Mouse (Mus musculus) stomach, embryonic 15.5 days (tissue): ENCODE measurements around the gene Ccl4. TPM values are rescaled to one million over a fixed set of nuclear protein-coding genes. Genes with fewer than 3 reads are reported as not detected.

ENCODE experiments used
- ATAC-seq: fragments of 200-750 bp; cut with Nextera tagmentation; 2 replicates; pipeline ENCODE4 v1.8.0; 2017; ENCODE audit warnings: low read depth, moderate number of reproducible peaks, moderate TSS enrichment; ENCODE audit not compliant: insufficient read depth, low FRiP score
- H3K27ac ChIP-seq: fragments of 300-500 bp; sonication (generic); 2 replicates; pipeline ENCODE4 v1.5.1; 2015; ENCODE audit warnings: mild to moderate bottlenecking, inconsistent platforms
- H3K27me3 ChIP-seq: fragments of 300-500 bp; sonication (generic); replicated peaks from 2 replicates; pipeline ENCODE4 v1.6.1; 2015; ENCODE audit warnings: inconsistent platforms
- H3K36me3 ChIP-seq: fragments of 300-500 bp; sonication (generic); 2 replicates; pipeline ENCODE4 v1.6.1; 2015; ENCODE audit warnings: inconsistent platforms
- H3K4me1 ChIP-seq: fragments of 300-500 bp; sonication (generic); 2 replicates; pipeline ENCODE4 v1.6.1; 2015; ENCODE audit warnings: inconsistent platforms
- H3K4me2 ChIP-seq: fragments of 300-500 bp; sonication (generic); 2 replicates; pipeline ENCODE4 v1.6.1; 2015; ENCODE audit warnings: mild to moderate bottlenecking, inconsistent platforms
- H3K4me3 ChIP-seq: fragments of 300-500 bp; sonication (generic); replicated peaks from 2 replicates; pipeline ENCODE4 v1.5.1; 2015; ENCODE audit warnings: inconsistent platforms
- H3K9ac ChIP-seq: fragments of 300-500 bp; sonication (generic); 2 replicates; pipeline ENCODE4 v1.6.1; 2015; ENCODE audit warnings: inconsistent platforms
- H3K9me3 ChIP-seq: fragments of 300-500 bp; sonication (generic); 2 replicates; pipeline ENCODE4 v1.6.1; 2016; ENCODE audit warnings: inconsistent platforms
- WGBS: fragments of 180-500 bp; shearing (Covaris S2); methylation state at CpG from one replicate; pipeline ENCODE4 v1.1.7; 2015; 5-methylcytosine and 5-hydroxymethylcytosine counted together
- polyA plus RNA-seq: library from polyadenylated mRNA; unstranded; fragments of >200 nt; fragmentation: Nextera tagmentation; extraction: Ambion mirVana; gene quantifications from 2 replicates; pipeline ENCODE4 v1.2.1, GENCODE M21; 2015

Gene Ccl4
- polyA plus RNA-seq, 1 experiment from 2014 or later, result 0.71 TPM

DNA sequence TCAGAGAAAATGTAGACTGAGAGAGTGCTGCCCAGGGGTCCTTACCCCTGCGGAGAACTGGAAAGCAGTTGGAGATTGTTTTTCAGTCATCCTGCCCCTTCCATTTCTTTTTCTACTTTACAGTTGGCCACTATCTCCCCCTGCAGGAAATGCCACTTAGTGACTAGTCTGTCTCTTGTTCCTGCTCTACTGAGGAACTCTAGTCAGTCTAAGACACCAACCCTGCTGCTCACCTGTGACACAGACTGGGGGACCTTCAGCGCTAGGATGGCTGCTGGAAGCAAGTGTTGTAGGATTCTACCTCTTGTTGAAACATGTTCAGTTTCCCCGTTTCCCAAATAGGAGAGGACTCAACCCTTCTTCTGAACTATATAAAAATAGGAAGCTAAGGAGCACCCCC is 22.9 kb upstream of the Ccl4 start:
- WGBS, result 61% methylated on average over 3 of the region's 3 CpGs
- Histone ChIP-seq H3K9ac (no peak overlapping the region), H3K27ac (no peak overlapping the region), H3K36me3 (no peaks in the 10 kb centered on the region), H3K4me2 (no peak overlapping the region), H3K9me3 (no peaks in the 10 kb centered on the region), H3K4me3 (no peak overlapping the region), H3K27me3 (no peaks in the 10 kb centered on the region), H3K4me1 (no peaks in the 10 kb centered on the region)
- no peak for ATAC-seq

DNA sequence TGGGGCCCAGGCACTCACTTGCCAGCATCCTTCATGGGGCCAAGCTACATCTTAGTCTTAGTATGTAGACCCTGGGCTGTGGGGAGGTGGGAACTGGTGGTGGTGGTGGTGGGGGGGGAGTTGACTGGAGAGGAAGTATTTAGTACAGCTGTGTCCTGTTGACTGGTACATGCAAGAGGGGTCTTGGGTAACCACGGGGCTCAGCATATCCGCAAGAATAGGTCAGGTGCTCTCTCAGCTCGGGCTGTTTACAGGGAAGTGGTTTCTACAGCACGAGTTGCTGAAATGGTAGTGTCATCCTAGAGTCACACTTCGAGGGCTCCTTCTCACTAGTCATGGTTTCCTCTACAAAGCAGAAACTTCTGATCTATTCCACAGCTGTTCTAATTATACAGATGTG is 22.2 kb upstream of the Ccl4 start:
- Histone ChIP-seq H3K4me3 (no peak overlapping the region), H3K4me1 (no peaks in the 10 kb centered on the region), H3K27me3 (no peaks in the 10 kb centered on the region), H3K9ac (no peak overlapping the region), H3K9me3 (no peaks in the 10 kb centered on the region), H3K27ac (no peak overlapping the region), H3K36me3 (no peaks in the 10 kb centered on the region), H3K4me2 (no peak overlapping the region)
- ATAC-seq, result no peak
- 69% methylated on average over 5 of the region's 5 CpGs for WGBS

DNA sequence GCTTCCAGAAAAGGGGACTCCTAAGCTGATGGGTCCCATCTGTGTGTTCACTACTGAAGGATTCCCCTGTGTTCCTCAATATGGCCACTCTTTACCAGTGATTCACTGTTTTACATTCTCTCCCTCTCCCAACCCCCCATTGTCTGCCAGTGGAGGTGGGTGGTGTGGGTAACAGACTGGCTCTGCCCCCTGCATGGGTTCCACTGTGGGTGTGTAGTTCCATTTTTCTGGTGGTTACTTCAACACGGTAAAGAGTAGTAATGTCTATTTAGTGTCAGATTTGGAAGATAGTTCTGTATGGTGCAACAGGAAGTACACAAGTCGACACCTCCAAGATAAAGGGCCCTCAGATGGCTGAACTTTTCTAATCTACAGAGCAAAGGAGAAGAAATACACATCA is 21.2 kb upstream of the Ccl4 start:
- H3K4me2 ChIP-seq, result no peak overlapping the region
- no peaks in the 10 kb centered on the region for H3K27me3 ChIP-seq
- 60% methylated on average over 2 of the region's 2 CpGs for WGBS
- ATAC-seq, result no peak
- H3K36me3 ChIP-seq, result no peaks in the 10 kb centered on the region
- H3K9me3 ChIP-seq, result no peaks in the 10 kb centered on the region
- no peaks in the 10 kb centered on the region for H3K4me1 ChIP-seq
- no peak overlapping the region for H3K4me3 ChIP-seq
- H3K9ac ChIP-seq, result no peak overlapping the region
- no peak overlapping the region for H3K27ac ChIP-seq

DNA sequence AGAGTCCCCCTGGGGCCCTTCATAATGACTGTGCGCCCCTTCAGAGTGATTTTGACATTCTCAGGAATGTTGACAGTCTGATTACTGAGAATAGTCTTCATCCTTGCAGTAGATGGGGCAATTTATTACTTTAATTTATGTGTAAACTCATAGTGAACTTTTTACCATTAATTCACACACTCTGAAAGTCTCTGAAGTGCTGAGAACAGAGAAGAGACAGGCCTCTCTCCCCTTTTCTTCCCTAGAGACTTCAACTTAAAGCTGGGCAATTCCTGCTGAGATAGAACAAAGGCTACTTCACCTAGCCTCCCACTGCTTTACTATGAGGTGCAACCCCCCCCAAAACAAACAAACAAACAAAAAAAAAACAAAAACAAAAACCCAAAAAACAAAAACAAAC is 16.9 kb upstream of the Ccl4 start, which contains the start of gene Rpl9-ps1:
Rpl9-ps1 (minus strand) TSS at position 101 of the 400 bp plus-strand sequence.
- 81% methylated on average over 1 of the region's 1 CpGs for WGBS
- no peaks in the 10 kb centered on the region for H3K27me3 ChIP-seq
- no peak within 1 kb of the TSS for H3K4me2 ChIP-seq
- no peak for ATAC-seq
- no peaks in the 10 kb centered on the region for H3K9me3 ChIP-seq
- H3K4me3 ChIP-seq, result no peak within 1 kb of the TSS
- H3K4me1 ChIP-seq, result no peaks in the 10 kb centered on the region
- H3K27ac ChIP-seq, result no peak within 1 kb of the TSS
- H3K9ac ChIP-seq, result no peak within 1 kb of the TSS
- H3K36me3 ChIP-seq, result no peaks in the 10 kb centered on the region

DNA sequence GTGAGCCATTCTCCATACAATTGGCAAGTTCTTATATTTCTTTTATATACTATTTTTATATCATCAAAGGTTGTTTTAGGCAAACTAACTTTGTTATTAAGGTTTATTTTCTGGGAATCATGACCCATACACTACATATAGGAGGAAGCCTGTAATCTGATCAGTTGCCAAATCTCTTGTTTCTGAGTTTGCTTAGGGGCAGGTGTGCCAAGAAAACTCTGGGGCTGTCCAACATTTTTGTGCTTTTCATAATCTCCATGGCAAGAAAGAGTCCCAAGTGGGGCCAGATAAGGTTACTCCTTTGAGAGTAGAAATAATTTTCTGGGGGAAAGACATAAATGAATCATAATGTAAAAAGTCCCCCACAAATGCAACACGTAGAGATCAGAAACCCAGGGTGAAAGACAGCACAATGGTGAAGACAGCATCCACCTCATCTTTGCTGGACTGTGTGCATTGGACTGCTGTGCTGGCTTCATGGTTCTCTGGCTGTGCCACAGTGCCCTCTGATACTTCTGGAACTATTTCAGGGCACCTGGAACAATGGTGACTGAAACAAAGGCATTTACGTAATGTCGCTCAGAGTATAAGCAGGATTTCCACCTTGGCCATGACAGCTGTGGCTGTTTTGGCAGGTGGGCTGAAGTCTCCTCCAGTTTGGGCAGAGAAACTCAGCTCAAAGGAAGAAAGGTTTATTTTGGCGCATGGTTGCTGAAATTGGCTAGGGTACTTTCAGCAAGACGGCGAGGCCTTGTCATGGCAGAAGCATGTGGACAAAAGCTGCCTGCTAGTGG is 15.8 kb upstream of the Ccl4 start:
- ATAC-seq, result no peak
- no peaks in the 10 kb centered on the region for H3K4me1 ChIP-seq
- WGBS, result 94% methylated on average over 6 of the region's 6 CpGs

DNA sequence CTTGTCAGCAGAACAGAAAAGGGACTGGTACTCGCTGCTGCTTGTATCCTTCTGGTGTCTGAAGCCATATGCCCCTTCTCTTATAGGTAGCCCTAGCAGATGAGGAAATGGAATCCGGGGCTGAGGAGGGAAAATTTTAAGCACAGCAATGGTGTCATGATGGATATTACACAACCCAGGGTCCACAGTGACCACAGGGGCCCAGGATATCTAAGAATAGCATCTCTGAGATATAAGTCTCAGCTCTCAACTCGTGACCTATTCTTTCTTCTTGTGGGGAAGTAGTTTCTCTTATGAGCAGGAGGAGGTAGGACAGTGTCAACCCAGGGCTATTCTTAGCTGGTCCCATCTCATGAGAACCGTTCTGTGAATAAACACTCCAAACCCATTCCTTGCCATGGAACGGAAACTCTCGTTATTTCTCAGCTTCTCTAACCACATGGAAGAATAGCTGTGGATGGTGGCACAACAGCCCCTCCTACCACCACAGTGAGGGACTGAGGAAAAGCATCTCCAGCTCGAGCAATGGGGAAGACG is 13.0 kb upstream of the Ccl4 start, which contains the start of gene Ccl3:
Ccl3 (minus strand) TSS at position 51 of the 537 bp plus-strand sequence.
- no peak within 1 kb of the TSS for H3K4me3 ChIP-seq
- no peaks in the 10 kb centered on the region for H3K4me1 ChIP-seq
- H3K9me3 ChIP-seq, result no peaks in the 10 kb centered on the region
- no peak within 1 kb of the TSS for H3K27ac ChIP-seq
- no peak within 1 kb of the TSS for H3K9ac ChIP-seq
- no peaks in the 10 kb centered on the region for H3K36me3 ChIP-seq
- H3K27me3 ChIP-seq, result no peaks in the 10 kb centered on the region
- no peak for ATAC-seq
- WGBS, result 69% methylated on average over 8 of the region's 8 CpGs
- no peak within 1 kb of the TSS for H3K4me2 ChIP-seq

More for the DNA sequence above, 15.8 kb upstream of the Ccl4 start:
- H3K36me3 ChIP-seq, result no peaks in the 10 kb centered on the region
- H3K27ac ChIP-seq, result no peak overlapping the region
- no peak overlapping the region for H3K4me3 ChIP-seq
- H3K27me3 ChIP-seq, result no peaks in the 10 kb centered on the region
- H3K9me3 ChIP-seq, result no peaks in the 10 kb centered on the region
- H3K4me2 ChIP-seq, result no peak overlapping the region
- no peak overlapping the region for H3K9ac ChIP-seq

DNA sequence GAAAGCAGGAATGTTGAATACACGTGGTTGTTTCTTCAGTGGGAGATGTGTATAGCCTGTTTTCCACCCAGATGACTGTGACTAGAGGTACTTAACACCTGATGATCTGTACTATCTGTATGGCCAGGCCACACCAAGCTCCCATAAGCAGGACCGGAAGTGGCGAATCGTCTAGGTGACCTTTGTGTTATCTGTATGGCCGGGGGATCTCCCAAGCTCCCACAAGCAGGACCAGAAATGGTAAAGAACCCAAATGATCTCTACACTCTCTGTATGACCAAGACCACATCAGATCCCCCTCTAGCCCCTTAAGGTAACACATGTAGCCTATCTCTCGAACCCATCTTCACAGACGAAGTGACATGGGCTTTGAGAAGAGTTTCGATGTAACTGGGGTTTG is 7.8 kb upstream of the Ccl4 start:
- H3K9ac ChIP-seq, result no peak overlapping the region
- H3K4me2 ChIP-seq, result no peak overlapping the region
- H3K4me3 ChIP-seq, result no peak overlapping the region
- no peaks in the 10 kb centered on the region for H3K4me1 ChIP-seq
- H3K9me3 ChIP-seq, result no peaks in the 10 kb centered on the region
- H3K27me3 ChIP-seq, result no peaks in the 10 kb centered on the region
- H3K27ac ChIP-seq, result no peak overlapping the region
- 88% methylated on average over 8 of the region's 8 CpGs for WGBS
- ATAC-seq, result no peak
- H3K36me3 ChIP-seq, result no peaks in the 10 kb centered on the region

DNA sequence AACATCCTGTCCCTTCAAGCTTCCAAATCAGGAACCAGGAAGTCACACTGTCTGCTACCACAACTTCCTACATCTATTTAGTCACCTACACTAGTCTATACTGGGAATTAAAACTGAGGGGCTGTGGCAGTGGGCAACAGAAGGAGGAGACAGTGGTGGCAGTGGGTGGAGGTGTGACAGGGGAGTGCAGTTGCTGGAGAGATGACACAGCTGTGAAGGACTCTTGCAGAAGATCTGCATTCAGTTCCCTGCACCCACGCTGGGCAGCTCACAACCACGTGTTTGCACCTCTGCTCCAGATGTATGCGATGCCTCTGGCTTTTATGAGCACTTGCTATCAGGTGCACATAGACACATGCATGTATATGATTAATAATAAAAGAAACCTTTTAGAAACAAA is 4.9 kb upstream of the Ccl4 start:
- H3K27ac ChIP-seq, result no peak overlapping the region
- H3K27me3 ChIP-seq, result no peaks in the 10 kb centered on the region
- no peak overlapping the region for H3K4me2 ChIP-seq
- no peak overlapping the region for H3K9ac ChIP-seq
- WGBS, result 74% methylated on average over 3 of the region's 3 CpGs
- no peaks in the 10 kb centered on the region for H3K36me3 ChIP-seq
- ATAC-seq, result no peak
- H3K4me3 ChIP-seq, result no peak overlapping the region
- no peaks in the 10 kb centered on the region for H3K9me3 ChIP-seq
- H3K4me1 ChIP-seq, result no peaks in the 10 kb centered on the region

DNA sequence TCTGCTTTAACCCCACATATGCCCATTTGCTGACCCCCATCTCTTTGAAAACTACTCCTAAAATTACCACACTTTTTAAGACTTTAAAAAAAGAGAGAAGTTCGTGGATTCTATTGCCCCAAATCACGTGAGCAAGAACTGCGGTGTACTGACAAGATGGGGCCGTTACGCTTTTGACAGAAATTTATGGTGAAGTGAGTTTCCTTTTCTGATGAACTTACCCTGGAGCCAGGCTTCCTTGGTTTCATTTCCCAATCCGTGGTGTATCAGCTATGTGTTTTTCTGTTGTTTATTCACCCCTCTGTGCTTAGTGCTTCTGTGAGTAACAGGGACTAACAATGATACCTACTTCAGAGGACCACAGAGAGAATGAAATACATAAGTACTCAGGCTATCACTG is 3.6 kb upstream of the Ccl4 start:
- no peaks in the 10 kb centered on the region for H3K36me3 ChIP-seq
- H3K9me3 ChIP-seq, result no peaks in the 10 kb centered on the region
- no peak overlapping the region for H3K27ac ChIP-seq
- H3K9ac ChIP-seq, result no peak overlapping the region
- no peak overlapping the region for H3K4me3 ChIP-seq
- no peak for ATAC-seq
- H3K4me1 ChIP-seq, result no peaks in the 10 kb centered on the region
- no peak overlapping the region for H3K4me2 ChIP-seq
- H3K27me3 ChIP-seq, result no peaks in the 10 kb centered on the region
- WGBS, result 68% methylated on average over 6 of the region's 6 CpGs

DNA sequence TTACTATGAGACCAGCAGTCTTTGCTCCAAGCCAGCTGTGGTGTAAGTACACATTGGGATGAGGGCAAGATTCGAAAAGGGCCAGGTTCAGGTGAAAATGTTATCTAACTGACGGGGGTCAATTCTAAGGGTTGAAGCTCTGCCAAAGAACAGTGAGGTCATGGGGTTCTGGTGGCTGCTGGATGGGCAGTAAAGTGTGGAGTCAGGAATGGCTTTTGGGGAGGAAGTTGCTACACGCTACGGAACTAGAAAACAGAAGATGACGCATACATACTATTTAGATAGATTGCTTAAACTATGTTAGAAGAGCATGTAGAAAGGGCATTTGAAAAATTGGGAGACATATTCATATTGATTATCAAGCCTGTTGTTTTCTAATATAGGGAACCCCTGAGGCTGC is 1.1 kb downstream of the Ccl4 start:
- Histone ChIP-seq H3K4me1 (no peaks in the 10 kb centered on the region), H3K9ac (no peak overlapping the region), H3K4me3 (no peak overlapping the region), H3K9me3 (no peaks in the 10 kb centered on the region), H3K4me2 (no peak overlapping the region), H3K36me3 (no peaks in the 10 kb centered on the region), H3K27me3 (no peaks in the 10 kb centered on the region), H3K27ac (no peak overlapping the region)
- no peak for ATAC-seq
- 50% methylated on average over 5 of the region's 5 CpGs for WGBS

DNA sequence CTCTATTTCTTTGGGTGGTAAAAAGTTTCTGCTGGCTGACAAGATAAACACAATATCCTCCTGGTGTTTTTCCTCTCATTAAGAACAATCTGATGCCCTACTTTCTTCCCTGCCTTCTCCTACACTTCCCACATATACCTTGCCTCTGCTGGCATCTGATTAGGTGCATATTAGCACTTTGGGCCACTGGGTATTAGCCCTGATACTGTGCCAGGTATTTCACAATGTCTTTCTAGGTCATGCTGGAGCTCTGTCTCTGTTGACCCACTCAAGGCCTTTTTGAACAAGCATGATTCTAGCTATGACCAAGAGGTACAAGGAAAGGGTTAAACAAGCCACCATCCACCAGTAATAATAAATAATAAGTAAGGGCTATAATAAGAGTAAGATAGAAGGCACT is 9.4 kb downstream of the Ccl4 start:
- no peak overlapping the region for H3K4me3 ChIP-seq
- H3K9ac ChIP-seq, result no peak overlapping the region
- no peaks in the 10 kb centered on the region for H3K36me3 ChIP-seq
- no peaks in the 10 kb centered on the region for H3K27me3 ChIP-seq
- no peaks in the 10 kb centered on the region for H3K9me3 ChIP-seq
- no peak for ATAC-seq
- H3K4me2 ChIP-seq, result no peak overlapping the region
- no peaks in the 10 kb centered on the region for H3K4me1 ChIP-seq
- no peak overlapping the region for H3K27ac ChIP-seq

DNA sequence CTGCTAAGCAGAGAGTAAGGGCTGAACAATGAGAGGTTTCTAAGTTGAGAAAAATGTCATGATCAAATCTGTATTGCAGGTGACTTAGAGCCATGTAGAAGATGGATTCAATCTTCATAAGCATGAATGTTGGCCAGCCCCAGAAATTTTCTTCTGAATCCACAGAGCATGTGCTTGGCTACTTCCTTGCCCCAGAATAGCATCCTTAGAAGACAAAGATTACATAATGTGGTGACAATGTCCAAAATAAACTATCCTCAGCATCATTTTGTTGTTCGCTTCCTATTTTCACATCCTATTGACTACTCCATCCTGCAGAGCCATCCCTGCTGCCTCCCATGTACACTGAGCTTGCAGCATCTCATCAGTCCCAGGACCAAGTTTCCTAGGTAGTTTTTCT is 13.3 kb downstream of the Ccl4 start:
- WGBS, result 91% methylated on average over 1 of the region's 1 CpGs
- no peak for ATAC-seq
- Histone ChIP-seq H3K4me2 (no peak overlapping the region), H3K9me3 (no peaks in the 10 kb centered on the region), H3K36me3 (no peaks in the 10 kb centered on the region), H3K27me3 (no peaks in the 10 kb centered on the region), H3K27ac (no peak overlapping the region), H3K4me3 (no peak overlapping the region), H3K9ac (no peak overlapping the region), H3K4me1 (no peaks in the 10 kb centered on the region)
